Mouse (Mus musculus) neural tube, embryonic 12.5 days (tissue): ENCODE results near the gene Fsd2. TPM values are rescaled to one million over a fixed set of nuclear protein-coding genes. Genes with fewer than 3 reads are reported as not detected.
A peak's percentile ranks its signal among the peaks of the same experiment; 100 is the strongest.

ENCODE experiments used
- ATAC-seq: fragments of 200-750 bp; cut with Nextera tagmentation; 2 replicates; pipeline ENCODE4 v1.8.0; 2017; ENCODE audit warnings: low read depth, mild to moderate bottlenecking, moderate TSS enrichment, moderate library complexity; ENCODE audit not compliant: low FRiP score
- H3K27ac ChIP-seq: fragments of 300-500 bp; sonication (generic); 2 replicates; pipeline ENCODE4 v1.5.1; 2016
- H3K27me3 ChIP-seq: fragments of 300-500 bp; sonication (generic); replicated peaks from 2 replicates; pipeline ENCODE4 v1.6.1; 2016; ENCODE audit warnings: mild to moderate bottlenecking
- H3K36me3 ChIP-seq: fragments of 300-500 bp; sonication (generic); 2 replicates; pipeline ENCODE4 v1.6.1; 2016; ENCODE audit warnings: mild to moderate bottlenecking
- H3K4me1 ChIP-seq: fragments of 300-500 bp; sonication (generic); 2 replicates; pipeline ENCODE4 v1.6.1; 2016
- H3K4me2 ChIP-seq: fragments of 300-500 bp; sonication (generic); replicated peaks from 2 replicates; pipeline ENCODE4 v1.6.1; 2016; ENCODE audit warnings: mild to moderate bottlenecking
- H3K4me3 ChIP-seq: fragments of 300-500 bp; sonication (generic); 2 replicates; pipeline ENCODE4 v1.5.1; 2016
- H3K9ac ChIP-seq: fragments of 300-500 bp; sonication (generic); 2 replicates; pipeline ENCODE4 v1.6.1; 2016; ENCODE audit warnings: mild to moderate bottlenecking
- H3K9me3 ChIP-seq: fragments of 300-500 bp; sonication (generic); 2 replicates; pipeline ENCODE4 v1.6.1; 2016; ENCODE audit warnings: mild to moderate bottlenecking
- WGBS: fragments of 180-500 bp; shearing (Covaris S2); methylation state at CpG from one replicate; pipeline ENCODE4 v1.1.7; 2016; 5-methylcytosine and 5-hydroxymethylcytosine counted together
- polyA plus RNA-seq: library from polyadenylated mRNA; unstranded; fragments of >200 nt; fragmentation: Nextera tagmentation; extraction: Ambion mirVana; gene quantifications from 2 replicates; pipeline ENCODE4 v1.2.1, GENCODE M21; 2016

The Fsd2 gene
- polyA plus RNA-seq, 1 experiment from 2014 or later, result 0.18 TPM

GRCm38 (mm10) chr7:81592686-81593085, 25.9 kb upstream of the Fsd2 start:
- Histone ChIP-seq H3K27ac (no peak overlapping the region), H3K9ac (no peak overlapping the region), H3K4me1 (no peaks in the 10 kb centered on the region), H3K9me3 (no peaks in the 10 kb centered on the region), H3K27me3 (no peaks in the 10 kb centered on the region), H3K4me3 (no peak overlapping the region), H3K36me3 (peaks cover 77% of the 10 kb centered on the region), H3K4me2 (no peak overlapping the region)
- no peak for ATAC-seq
- 87% methylated on average over 9 of the region's 9 CpGs for WGBS

GRCm38 (mm10) chr7:81587238-81587637, 20.5 kb upstream of the Fsd2 start:
- H3K9ac ChIP-seq, result no peak overlapping the region

GRCm38 (mm10) chr7:81585326-81585725, 18.6 kb upstream of the Fsd2 start:
- Histone ChIP-seq H3K4me3 (no peak overlapping the region), H3K9ac (no peak overlapping the region), H3K4me2 (no peak overlapping the region), H3K27ac (no peak overlapping the region), H3K27me3 (no peaks in the 10 kb centered on the region), H3K9me3 (no peaks in the 10 kb centered on the region), H3K4me1 (no peaks in the 10 kb centered on the region), H3K36me3 (peaks cover 39% of the 10 kb centered on the region)
- 91% methylated on average over 7 of the region's 7 CpGs for WGBS
- ATAC-seq, result no peak

More at GRCm38 (mm10) chr7:81587238-81587637, 20.5 kb upstream of the Fsd2 start:
- H3K27ac ChIP-seq, result no peak overlapping the region
- H3K4me2 ChIP-seq, result no peak overlapping the region
- H3K4me3 ChIP-seq, result no peak overlapping the region
- ATAC-seq, result no peak
- peaks cover 53% of the 10 kb centered on the region for H3K36me3 ChIP-seq
- H3K9me3 ChIP-seq, result no peaks in the 10 kb centered on the region
- 89% methylated on average over 4 of the region's 4 CpGs for WGBS
- no peaks in the 10 kb centered on the region for H3K4me1 ChIP-seq
- H3K27me3 ChIP-seq, result no peaks in the 10 kb centered on the region

- H3K9me3 ChIP-seq, result no peaks in the 10 kb centered on the region
- 66% methylated on average over 3 of the region's 3 CpGs for WGBS
These were observed 16.8 kb upstream of the Fsd2 start for GRCm38 (mm10) chr7:81583512-81583911.

GRCm38 (mm10) chr7:81579312-81579711, 12.6 kb upstream of the Fsd2 start:
- no peak for ATAC-seq
- Histone ChIP-seq H3K4me2 (no peak overlapping the region), H3K27me3 (no peaks in the 10 kb centered on the region), H3K4me1 (no peaks in the 10 kb centered on the region), H3K4me3 (no peak overlapping the region), H3K9me3 (no peaks in the 10 kb centered on the region), H3K27ac (no peak overlapping the region), H3K36me3 (peaks cover 30% of the 10 kb centered on the region), H3K9ac (no peak overlapping the region)
- 96% methylated on average over 5 of the region's 5 CpGs for WGBS

More at GRCm38 (mm10) chr7:81583512-81583911, 16.8 kb upstream of the Fsd2 start:
- no peak for ATAC-seq
- Histone ChIP-seq H3K27ac (no peak overlapping the region), H3K9ac (no peak overlapping the region), H3K4me3 (no peak overlapping the region), H3K36me3 (peaks cover 47% of the 10 kb centered on the region), H3K4me1 (no peaks in the 10 kb centered on the region), H3K27me3 (no peaks in the 10 kb centered on the region), H3K4me2 (no peak overlapping the region)

- H3K4me1 ChIP-seq, result no peaks in the 10 kb centered on the region
- no peaks in the 10 kb centered on the region for H3K27me3 ChIP-seq
- H3K4me3 ChIP-seq, result no peak overlapping the region
- WGBS, result 92% methylated on average over 7 of the region's 7 CpGs
- no peaks in the 10 kb centered on the region for H3K9me3 ChIP-seq
- no peak overlapping the region for H3K4me2 ChIP-seq
- H3K36me3 ChIP-seq, result peaks cover 29% of the 10 kb centered on the region
- ATAC-seq, result no peak
- no peak overlapping the region for H3K9ac ChIP-seq
- H3K27ac ChIP-seq, result no peak overlapping the region
These were observed 11.7 kb upstream of the Fsd2 start for GRCm38 (mm10) chr7:81578413-81578812.

GRCm38 (mm10) chr7:81577872-81578271, 11.1 kb upstream of the Fsd2 start:
- peaks cover under 1% of the 10 kb centered on the region; the same call in 1 of the 2 replicates for H3K4me1 ChIP-seq
- WGBS, result 95% methylated on average over 3 of the region's 3 CpGs
- no peak for ATAC-seq
- H3K9me3 ChIP-seq, result no peaks in the 10 kb centered on the region
- H3K4me2 ChIP-seq, result no peak overlapping the region
- H3K36me3 ChIP-seq, result peaks cover 29% of the 10 kb centered on the region
- H3K27me3 ChIP-seq, result no peaks in the 10 kb centered on the region
- H3K9ac ChIP-seq, result no peak overlapping the region
- no peak overlapping the region for H3K27ac ChIP-seq
- no peak overlapping the region for H3K4me3 ChIP-seq

- Histone ChIP-seq H3K4me3 (no peak overlapping the region), H3K27ac (no peak overlapping the region), H3K9me3 (no peaks in the 10 kb centered on the region), H3K27me3 (no peaks in the 10 kb centered on the region), H3K4me2 (no peak overlapping the region), H3K9ac (no peak overlapping the region), H3K36me3 (peaks cover 29% of the 10 kb centered on the region), H3K4me1 (peaks cover 13% of the 10 kb centered on the region)
- no peak for ATAC-seq
- WGBS, result 95% methylated on average over 10 of the region's 10 CpGs
These were observed 8.9 kb upstream of the Fsd2 start for GRCm38 (mm10) chr7:81575606-81576005.

- no peak for ATAC-seq
- Histone ChIP-seq H3K4me2 (no peak overlapping the region), H3K9ac (no peak overlapping the region), H3K27ac (no peak overlapping the region), H3K4me3 (no peak overlapping the region), H3K27me3 (no peaks in the 10 kb centered on the region), H3K4me1 (peaks cover 13% of the 10 kb centered on the region), H3K36me3 (peaks cover 19% of the 10 kb centered on the region), H3K9me3 (no peaks in the 10 kb centered on the region)
- WGBS, result 92% methylated on average over 9 of the region's 9 CpGs
These were observed 7.1 kb upstream of the Fsd2 start for GRCm38 (mm10) chr7:81573821-81574220.

GRCm38 (mm10) chr7:81573397-81573796, 6.7 kb upstream of the Fsd2 start:
- Histone ChIP-seq H3K27me3 (no peaks in the 10 kb centered on the region), H3K36me3 (peaks cover 15% of the 10 kb centered on the region), H3K4me3 (no peak overlapping the region), H3K27ac (no peak overlapping the region), H3K4me1 (peaks cover 13% of the 10 kb centered on the region), H3K9me3 (no peaks in the 10 kb centered on the region), H3K4me2 (no peak overlapping the region), H3K9ac (no peak overlapping the region)
- 92% methylated on average over 6 of the region's 6 CpGs for WGBS
- no peak for ATAC-seq

- WGBS, result 80% methylated on average over 6 of the region's 6 CpGs
- no peak overlapping the region for H3K4me3 ChIP-seq
- H3K4me1 ChIP-seq, result peaks cover 13% of the 10 kb centered on the region
- peak overlapping the region; percentile 77 for H3K4me2 ChIP-seq
- H3K9me3 ChIP-seq, result no peaks in the 10 kb centered on the region
- H3K36me3 ChIP-seq, result peaks cover 8% of the 10 kb centered on the region
- H3K9ac ChIP-seq, result no peak overlapping the region
- no peaks in the 10 kb centered on the region for H3K27me3 ChIP-seq
- ATAC-seq, result no peak
- H3K27ac ChIP-seq, result no peak overlapping the region
These were observed 6.0 kb upstream of the Fsd2 start for GRCm38 (mm10) chr7:81572610-81573268.

- H3K27ac ChIP-seq, result peak overlapping the region; percentile 93
- peaks cover 13% of the 10 kb centered on the region for H3K4me1 ChIP-seq
- H3K4me2 ChIP-seq, result peak overlapping the region; percentile 77
- H3K9me3 ChIP-seq, result no peaks in the 10 kb centered on the region
- H3K4me3 ChIP-seq, result peak overlapping the region; percentile 87
- peak overlapping the region; percentile 88 for H3K9ac ChIP-seq
- 22% methylated on average over 15 of the region's 15 CpGs for WGBS
- peaks cover 8% of the 10 kb centered on the region for H3K36me3 ChIP-seq
- no peak for ATAC-seq
- H3K27me3 ChIP-seq, result no peaks in the 10 kb centered on the region
These were observed 5.2 kb upstream of the Fsd2 start for GRCm38 (mm10) chr7:81571941-81572441.
